Mouse (Mus musculus) ES-CJ7 (cell line): ENCODE results near the gene Olfr463.

Experiments
- DNase-seq: peaks from one replicate; pipeline ENCODE4 v3.0.0; 2011; ENCODE audit warnings: low read depth, low spot score

Olfr463 gene

DNA sequence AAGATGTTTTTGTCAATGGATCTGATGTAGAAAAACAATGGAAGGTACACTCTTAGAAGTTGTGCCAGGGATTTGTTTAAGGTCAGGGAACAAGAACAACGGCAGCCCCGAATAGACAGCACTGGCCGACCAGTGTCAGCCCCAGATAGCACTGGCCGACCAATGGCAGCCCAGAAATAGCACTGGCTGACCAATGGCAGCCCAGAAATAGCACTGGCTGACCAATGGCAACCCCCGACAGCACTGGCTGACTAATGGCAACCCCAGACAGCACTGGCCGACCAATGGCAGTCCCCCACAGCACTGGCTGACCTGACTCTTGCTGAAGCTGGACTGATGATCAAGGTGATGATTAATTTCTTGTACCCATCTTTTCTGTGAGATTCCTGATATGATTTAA lies 49.3 kb downstream of the Olfr463 start:
- DNase-seq, result peak; percentile 81

DNA sequence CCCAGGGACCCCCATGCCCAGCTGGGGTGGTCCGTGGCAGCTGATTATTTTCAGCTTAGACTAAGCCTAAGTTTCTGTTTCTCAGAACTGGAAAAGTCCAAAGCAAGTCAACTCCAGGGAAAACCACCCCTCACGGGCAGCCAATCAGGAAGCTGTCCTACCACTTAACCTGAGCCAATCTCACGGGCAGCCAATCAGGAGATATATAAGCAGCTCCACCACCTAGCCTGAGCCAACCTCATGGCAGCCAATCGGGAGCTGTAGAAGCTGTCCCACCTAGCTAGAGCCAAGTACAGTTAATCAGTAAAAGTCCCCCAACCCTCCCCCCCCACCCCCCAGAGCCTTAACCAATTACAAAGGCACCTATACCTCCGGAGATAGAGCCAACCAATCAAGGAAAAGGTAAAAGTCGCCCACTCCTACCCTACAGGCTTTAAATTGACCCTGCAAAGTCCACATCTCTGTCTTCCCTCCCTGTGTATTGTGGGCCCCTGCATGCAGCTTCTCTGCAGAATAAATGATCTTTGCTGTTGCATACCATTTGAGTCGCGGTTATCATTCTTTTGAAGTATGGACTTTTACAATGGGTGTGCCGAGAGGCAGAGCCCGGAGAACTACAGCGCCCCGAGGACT lies 50.1 kb downstream of the Olfr463 start:
- DNase-seq, result peak; percentile 75
